Mouse (Mus musculus): ENCODE results near the gene Tpx2. TPM values are rescaled to one million over a fixed set of nuclear protein-coding genes. Genes with fewer than 3 reads are reported as not detected.

Tpx2 gene
- polyA plus RNA-seq, 1 experiment from 2014 or later: 46.4 TPM

DNA sequence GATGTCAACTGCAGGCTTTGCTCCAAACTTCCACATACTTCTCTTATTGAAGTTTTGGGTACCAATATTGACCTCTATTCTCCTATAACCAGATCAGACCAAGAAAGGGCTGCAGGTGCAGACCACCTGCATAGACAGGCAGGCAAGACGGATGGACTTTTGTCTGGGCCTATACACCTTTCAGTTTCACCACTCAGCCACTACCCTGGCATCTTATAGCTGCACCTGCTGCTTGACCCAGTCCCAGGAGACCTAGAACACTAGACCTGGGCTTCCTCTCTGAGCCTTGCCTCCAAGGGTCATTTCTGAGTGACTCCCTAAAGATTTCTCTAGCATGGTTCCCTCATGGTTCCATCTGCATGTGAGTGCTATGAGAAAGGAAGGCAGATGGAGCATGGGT lies 34.5 kb upstream of the Tpx2 start:
- H3K36me3 ChIP-seq: peaks cover 9% of the 10 kb centered on the region; the same call in 1 of the 2 replicates
- 88% methylated on average over 1 of the region's 1 CpGs for WGBS
- H3K4me3 ChIP-seq (replicated peaks): no peak overlapping the region
- no peak overlapping the region for H3K4me2 ChIP-seq (replicated peaks)
- ATAC-seq: no peak
- peaks cover 39% of the 10 kb centered on the region for H3K4me1 ChIP-seq (replicated peaks)
- no peak overlapping the region for H3K27ac ChIP-seq
- no peak overlapping the region for H3K9ac ChIP-seq (replicated peaks)
- H3K27me3 ChIP-seq: no peaks in the 10 kb centered on the region
- H3K9me3 ChIP-seq: no peaks in the 10 kb centered on the region

DNA sequence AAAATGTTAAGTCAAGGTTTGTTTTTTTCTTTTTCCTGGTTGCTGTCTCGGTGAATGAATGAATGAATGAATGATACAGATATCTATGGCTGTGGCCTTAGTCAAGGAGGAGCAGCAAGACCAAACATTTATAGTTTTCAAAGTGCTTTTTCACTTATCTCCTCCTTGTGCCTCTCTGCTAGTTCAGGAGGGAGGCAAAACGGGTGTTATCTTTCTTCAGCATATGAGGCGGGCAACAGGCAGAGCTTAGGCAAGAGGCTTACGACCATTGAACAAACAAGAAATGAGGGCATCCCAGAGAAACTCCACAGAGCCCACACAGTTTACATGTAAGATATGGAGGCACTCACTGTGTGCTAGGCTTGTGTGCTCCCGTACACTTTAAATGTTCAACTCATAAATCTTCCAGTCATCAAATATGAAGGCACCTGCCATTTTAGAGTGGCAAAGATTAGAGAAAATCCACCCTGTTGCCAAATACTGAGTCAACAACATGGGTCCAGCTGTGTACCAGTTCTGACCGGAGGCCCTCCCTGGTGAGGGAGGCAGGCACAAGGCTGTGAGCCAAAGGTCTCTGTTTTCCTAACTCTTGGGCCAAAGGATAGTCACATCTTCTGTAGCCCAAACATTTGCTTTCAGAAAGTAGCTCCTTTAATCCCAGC lies 33.4 kb upstream of the Tpx2 start:
- Histone ChIP-seq H3K27ac (no peak overlapping the region), H3K9ac (replicated peaks) (no peak overlapping the region), H3K4me3 (replicated peaks) (no peak overlapping the region), H3K9me3 (no peaks in the 10 kb centered on the region), H3K4me2 (replicated peaks) (no peak overlapping the region), H3K27me3 (no peaks in the 10 kb centered on the region), H3K36me3 (peaks cover 14% of the 10 kb centered on the region), H3K4me1 (replicated peaks) (peaks cover 47% of the 10 kb centered on the region)
- no peak for ATAC-seq
- 90% methylated on average over 6 of the region's 6 CpGs for WGBS

- Histone ChIP-seq H3K9me3 (no peaks in the 10 kb centered on the region), H3K36me3 (peaks cover 28% of the 10 kb centered on the region), H3K4me3 (replicated peaks) (no peak overlapping the region), H3K9ac (replicated peaks) (no peak overlapping the region), H3K4me2 (replicated peaks) (no peak overlapping the region), H3K27me3 (no peaks in the 10 kb centered on the region), H3K4me1 (replicated peaks) (peaks cover 59% of the 10 kb centered on the region), H3K27ac (no peak overlapping the region)
- no peak for ATAC-seq
- WGBS: 78% methylated on average over 7 of the region's 7 CpGs
These were observed 31.7 kb upstream of the Tpx2 start for GRCm38 (mm10) chr2:152815879-152816656.

- no peak overlapping the region for H3K4me2 ChIP-seq (replicated peaks)
- 84% methylated on average over 3 of the region's 3 CpGs for WGBS
- no peak for ATAC-seq
- no peak overlapping the region for H3K9ac ChIP-seq (replicated peaks)
- no peak overlapping the region for H3K4me3 ChIP-seq (replicated peaks)
- no peak overlapping the region for H3K27ac ChIP-seq
- H3K27me3 ChIP-seq: no peaks in the 10 kb centered on the region
- H3K4me1 ChIP-seq (replicated peaks): peaks cover 66% of the 10 kb centered on the region
- H3K36me3 ChIP-seq: peaks cover 31% of the 10 kb centered on the region
- H3K9me3 ChIP-seq: no peaks in the 10 kb centered on the region
These were observed 31.0 kb upstream of the Tpx2 start for GRCm38 (mm10) chr2:152816657-152817348.

GRCm38 (mm10) chr2:152817596-152818291 lies 30.0 kb upstream of the Tpx2 start:
- 71% methylated on average over 6 of the region's 6 CpGs for WGBS
- peak; percentile 55; the same call in 1 of the 2 replicates for ATAC-seq

GRCm38 (mm10) chr2:152818679-152819078 lies 29.1 kb upstream of the Tpx2 start:
- H3K9me3 ChIP-seq: no peaks in the 10 kb centered on the region
- ATAC-seq: no peak
- H3K4me1 ChIP-seq (replicated peaks): peaks cover 67% of the 10 kb centered on the region
- 47% methylated on average over 5 of the region's 5 CpGs for WGBS
- no peak overlapping the region for H3K4me2 ChIP-seq (replicated peaks)
- H3K27ac ChIP-seq: no peak overlapping the region
- no peak overlapping the region for H3K4me3 ChIP-seq (replicated peaks)
- H3K27me3 ChIP-seq: no peaks in the 10 kb centered on the region
- peaks cover 31% of the 10 kb centered on the region for H3K36me3 ChIP-seq
- H3K9ac ChIP-seq (replicated peaks): no peak overlapping the region

More at GRCm38 (mm10) chr2:152817596-152818291, 30.0 kb upstream of the Tpx2 start:
- H3K9ac ChIP-seq (replicated peaks): no peak overlapping the region
- H3K4me2 ChIP-seq (replicated peaks): 0 out of 2 replicates have a peak overlapping the region, but pooled peaks have one; percentile 2
- no peaks in the 10 kb centered on the region for H3K27me3 ChIP-seq
- no peak overlapping the region for H3K4me3 ChIP-seq (replicated peaks)
- peaks cover 31% of the 10 kb centered on the region for H3K36me3 ChIP-seq
- H3K4me1 ChIP-seq (replicated peaks): peaks cover 67% of the 10 kb centered on the region
- peak overlapping the region; percentile 48 for H3K27ac ChIP-seq
- no peaks in the 10 kb centered on the region for H3K9me3 ChIP-seq

DNA sequence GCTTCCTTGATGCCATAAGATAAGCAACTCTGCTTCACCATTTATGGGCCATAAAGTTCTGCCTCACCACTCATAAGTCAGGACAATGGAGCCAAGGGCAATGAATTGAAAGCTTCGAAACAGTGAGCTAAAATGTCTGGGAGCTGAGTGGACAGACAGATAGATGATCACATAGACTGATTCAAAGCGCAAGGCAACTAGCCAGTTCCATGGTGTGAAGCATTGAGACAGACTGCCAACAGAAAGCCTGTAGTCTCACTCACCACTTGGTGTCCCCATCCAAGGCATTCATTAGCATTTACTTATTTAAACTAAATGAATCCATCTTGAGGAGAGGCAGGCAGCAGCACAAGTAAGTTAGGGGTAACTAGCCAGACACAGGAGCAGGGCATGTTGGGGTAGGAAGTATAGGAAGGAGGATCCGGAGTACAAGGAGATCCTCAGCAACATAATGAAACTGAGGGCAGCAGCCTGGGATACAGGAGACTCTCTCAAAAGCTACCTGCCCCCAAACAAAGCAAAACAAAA lies 28.6 kb upstream of the Tpx2 start:
- Histone ChIP-seq H3K36me3 (peaks cover 31% of the 10 kb centered on the region), H3K9ac (replicated peaks) (no peak overlapping the region), H3K27me3 (no peaks in the 10 kb centered on the region), H3K4me2 (replicated peaks) (no peak overlapping the region), H3K9me3 (no peaks in the 10 kb centered on the region), H3K27ac (no peak overlapping the region), H3K4me3 (replicated peaks) (no peak overlapping the region), H3K4me1 (replicated peaks) (peaks cover 70% of the 10 kb centered on the region)
- 93% methylated on average over 3 of the region's 3 CpGs for WGBS
- ATAC-seq: no peak

DNA sequence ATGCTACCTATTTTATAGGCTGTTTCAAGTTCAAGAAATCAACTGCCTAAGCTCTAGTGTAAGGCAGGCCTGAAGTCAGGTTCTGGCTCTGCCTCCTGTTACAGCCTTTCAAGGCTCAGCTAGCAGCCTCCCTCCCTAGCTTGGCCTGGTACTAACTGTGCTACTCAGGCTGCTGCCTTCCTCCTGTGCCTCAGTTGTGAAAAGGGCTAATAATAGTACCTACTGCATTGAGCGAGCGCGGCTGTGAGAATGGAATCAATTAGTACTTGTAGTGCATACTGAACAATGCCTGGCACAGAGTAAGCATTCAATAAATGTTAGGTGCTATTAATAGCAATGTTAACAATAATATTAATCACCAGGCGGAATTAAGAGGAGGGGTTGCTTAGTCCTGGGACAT lies 27.8 kb upstream of the Tpx2 start:
- Histone ChIP-seq H3K9ac (replicated peaks) (no peak overlapping the region), H3K4me3 (replicated peaks) (no peak overlapping the region), H3K36me3 (peaks cover 31% of the 10 kb centered on the region), H3K9me3 (no peaks in the 10 kb centered on the region), H3K4me1 (replicated peaks) (peaks cover 77% of the 10 kb centered on the region), H3K27ac (peak overlapping the region; percentile 53), H3K4me2 (replicated peaks) (no peak overlapping the region), H3K27me3 (no peaks in the 10 kb centered on the region)
- 71% methylated on average over 4 of the region's 4 CpGs for WGBS
- no peak for ATAC-seq

GRCm38 (mm10) chr2:152820369-152820768 lies 27.4 kb upstream of the Tpx2 start:
- H3K4me1 ChIP-seq (replicated peaks): peaks cover 82% of the 10 kb centered on the region
- WGBS: 15% methylated on average over 2 of the region's 2 CpGs
- H3K4me3 ChIP-seq (replicated peaks): no peak overlapping the region

GRCm38 (mm10) chr2:152821023-152821422 lies 26.7 kb upstream of the Tpx2 start:
- Histone ChIP-seq H3K4me2 (replicated peaks) (0 out of 2 replicates have a peak overlapping the region, but pooled peaks have one; percentile 5), H3K9ac (replicated peaks) (no peak overlapping the region), H3K9me3 (no peaks in the 10 kb centered on the region), H3K4me1 (replicated peaks) (peaks cover 86% of the 10 kb centered on the region), H3K27me3 (no peaks in the 10 kb centered on the region), H3K36me3 (peaks cover 27% of the 10 kb centered on the region), H3K27ac (peak overlapping the region; percentile 53; the same call in 1 of the 2 replicates), H3K4me3 (replicated peaks) (no peak overlapping the region)
- ATAC-seq: no peak
- WGBS: 77% methylated on average over 5 of the region's 5 CpGs

More at GRCm38 (mm10) chr2:152820369-152820768, 27.4 kb upstream of the Tpx2 start:
- H3K9me3 ChIP-seq: no peaks in the 10 kb centered on the region
- peaks cover 31% of the 10 kb centered on the region for H3K36me3 ChIP-seq
- H3K4me2 ChIP-seq (replicated peaks): 0 out of 2 replicates have a peak overlapping the region, but pooled peaks have one; percentile 5
- H3K9ac ChIP-seq (replicated peaks): no peak overlapping the region
- ATAC-seq: peak; percentile 48; the same call in 1 of the 2 replicates
- H3K27me3 ChIP-seq: no peaks in the 10 kb centered on the region
- peak overlapping the region; percentile 53; the same call in 1 of the 2 replicates for H3K27ac ChIP-seq

GRCm38 (mm10) chr2:152821566-152821965 lies 26.2 kb upstream of the Tpx2 start:
- Histone ChIP-seq H3K4me2 (replicated peaks) (no peak overlapping the region), H3K9me3 (no peaks in the 10 kb centered on the region), H3K27me3 (no peaks in the 10 kb centered on the region), H3K9ac (replicated peaks) (no peak overlapping the region), H3K4me3 (replicated peaks) (no peak overlapping the region), H3K36me3 (peaks cover 26% of the 10 kb centered on the region), H3K27ac (peak overlapping the region; percentile 53; the same call in 1 of the 2 replicates), H3K4me1 (replicated peaks) (peaks cover 86% of the 10 kb centered on the region)
- no peak for ATAC-seq

Data from midbrain, embryonic 13.5 days (tissue).